Mouse (Mus musculus) G1E (cell line): Measurements from ENCODE around the gene Aldh1a1. TPM values are rescaled to one million over a fixed set of nuclear protein-coding genes. Genes with fewer than 3 reads are reported as not detected.
A peak's percentile ranks its signal among the peaks of the same experiment; 100 is the strongest.

Experiments
- ATAC-seq: 2 replicates; pipeline ENCODE4 v1.8.0; 2016; ENCODE audit warnings: mild to moderate bottlenecking; ENCODE audit not compliant: insufficient number of reproducible peaks, poor library complexity, low FRiP score, severe bottlenecking; ENCODE audit errors: extremely low read depth
- DNase-seq: peaks from one replicate; pipeline ENCODE4 v3.0.0; 2012; ENCODE audit warnings: low spot score
- H3K27me3 ChIP-seq: 2 replicates; pipeline ENCODE4 v1.6.1; 2012; ENCODE audit warnings: mild to moderate bottlenecking, low read length, inconsistent platforms; ENCODE audit not compliant: insufficient read depth
- H3K36me3 ChIP-seq: replicated peaks from 2 replicates; pipeline ENCODE3; 2012; ENCODE audit warnings: mild to moderate bottlenecking, inconsistent platforms
- H3K4me1 ChIP-seq: 2 replicates; pipeline ENCODE4 v1.6.1; 2012; ENCODE audit warnings: low read depth, low read length, inconsistent platforms, mixed read lengths; ENCODE audit not compliant: insufficient read depth
- H3K4me3 ChIP-seq: 2 replicates; pipeline ENCODE4 v1.5.1; 2012; ENCODE audit warnings: low read depth, mild to moderate bottlenecking, inconsistent platforms, low read length, moderate library complexity, mixed read lengths
- H3K9me3 ChIP-seq: replicated peaks from 2 replicates; pipeline ENCODE4 v1.6.1; 2012; ENCODE audit warnings: inconsistent platforms
- CTCF ChIP-seq: IDR thresholded peaks from 2 replicates; pipeline ENCODE4 v1.5.1; 2012; ENCODE audit warnings: low read depth, low read length, inconsistent platforms, mixed read lengths
- GATA1 ChIP-seq: IDR thresholded peaks from 2 replicates; pipeline ENCODE4 v1.6.1; 2012; ENCODE audit warnings: borderline replicate concordance, low read length, inconsistent platforms, mixed read lengths
- GATA2 ChIP-seq: IDR thresholded peaks from 2 replicates; pipeline ENCODE4 v1.6.1; 2012; ENCODE audit warnings: low read depth, low read length, inconsistent platforms, borderline replicate concordance
- POLR2AphosphoS5 ChIP-seq: IDR thresholded peaks from 2 replicates; pipeline ENCODE4 v1.6.1; 2012; ENCODE audit warnings: low read depth, low read length, inconsistent platforms; ENCODE audit not compliant: insufficient replicate concordance
- TAL1 ChIP-seq: conservative IDR thresholded peaks from 2 replicates; pipeline ENCODE4 v1.6.1; 2012; ENCODE audit warnings: low read depth, low read length, inconsistent platforms, mixed read lengths
- polyA plus RNA-seq: library from polyadenylated mRNA; stranded (reverse); fragments of >175 nt; gene quantifications from 2 replicates; pipeline ENCODE4 v1.2.3, GENCODE M21; 2012
- total RNA-seq, 2 experiments: library from RNA; stranded (forward) in 1 of 2; stranded (reverse) in 1 of 2; fragments of 200-1000 nt in 1 of 2; fragments of >200 nt in 1 of 2; fragmentation: Nextera tagmentation in 1 of 2; gene quantifications; 2 replicates each; pipeline ENCODE4 v1.2.3; 2014 to 2017

Gene Aldh1a1
- total and polyA plus RNA-seq, 3 experiments: 0.11 TPM; not detected in 2

DNA sequence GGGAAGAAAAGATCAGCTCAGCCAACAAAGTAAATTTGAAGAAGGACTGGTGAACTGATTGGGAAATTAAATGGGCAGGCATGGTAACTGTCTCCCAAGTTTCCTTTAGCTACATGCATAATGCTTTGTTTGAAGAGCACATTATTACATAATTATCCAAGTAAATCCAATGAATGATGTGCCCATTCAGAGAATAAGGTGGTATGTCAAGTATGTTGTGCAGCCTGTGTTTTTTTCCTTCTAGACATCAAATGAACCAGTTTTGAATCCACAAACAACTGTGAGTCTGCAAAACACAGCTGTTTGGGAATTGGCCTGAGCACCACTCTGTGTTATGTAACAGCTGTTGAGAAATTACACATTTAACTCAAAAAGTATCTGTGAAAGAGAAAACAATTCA is 107.4 kb downstream of the Aldh1a1 start:
- TF ChIP-seq POLR2AphosphoS5: no peak
- TF ChIP-seq GATA1: no peak
- no peak for TF ChIP-seq GATA2
- no peak for TF ChIP-seq CTCF
- TF ChIP-seq TAL1: no peak
- no peaks in the 10 kb centered on the region for H3K4me1 ChIP-seq
- DNase-seq (no peak), ATAC-seq (no peak)
- H3K9me3 ChIP-seq: no peaks in the 10 kb centered on the region
- H3K4me3 ChIP-seq: no peak overlapping the region
- H3K36me3 ChIP-seq: no peaks in the 10 kb centered on the region
- no peaks in the 10 kb centered on the region for H3K27me3 ChIP-seq

DNA sequence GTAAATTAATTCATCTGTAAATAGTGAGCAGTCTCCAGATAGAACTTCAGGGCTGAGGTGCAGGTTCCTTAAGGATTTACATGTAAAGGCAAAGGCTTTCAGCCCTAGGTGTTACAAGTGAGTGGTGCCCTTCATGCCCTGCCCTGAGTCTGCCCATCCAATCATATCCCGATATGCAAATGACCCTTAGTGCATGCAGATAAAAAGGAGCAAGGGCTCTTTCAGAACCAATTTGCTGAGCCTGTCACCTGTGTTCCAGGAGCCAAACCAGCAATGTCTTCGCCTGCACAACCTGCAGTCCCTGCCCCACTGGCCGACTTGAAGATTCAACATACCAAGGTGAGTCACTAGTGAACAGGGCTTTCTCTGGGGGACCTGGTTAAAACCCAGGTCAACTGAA is 109.2 kb downstream of the Aldh1a1 start:
- TF ChIP-seq POLR2AphosphoS5 (no peak), TAL1 (no peak), GATA1 (no peak), GATA2 (no peak), CTCF (no peak)
- Histone ChIP-seq H3K27me3 (no peaks in the 10 kb centered on the region), H3K9me3 (no peaks in the 10 kb centered on the region), H3K4me3 (no peak overlapping the region), H3K36me3 (no peaks in the 10 kb centered on the region), H3K4me1 (no peaks in the 10 kb centered on the region)
- peak; percentile 76; the same call in 1 of the 2 replicates for ATAC-seq
- no peak for DNase-seq

DNA sequence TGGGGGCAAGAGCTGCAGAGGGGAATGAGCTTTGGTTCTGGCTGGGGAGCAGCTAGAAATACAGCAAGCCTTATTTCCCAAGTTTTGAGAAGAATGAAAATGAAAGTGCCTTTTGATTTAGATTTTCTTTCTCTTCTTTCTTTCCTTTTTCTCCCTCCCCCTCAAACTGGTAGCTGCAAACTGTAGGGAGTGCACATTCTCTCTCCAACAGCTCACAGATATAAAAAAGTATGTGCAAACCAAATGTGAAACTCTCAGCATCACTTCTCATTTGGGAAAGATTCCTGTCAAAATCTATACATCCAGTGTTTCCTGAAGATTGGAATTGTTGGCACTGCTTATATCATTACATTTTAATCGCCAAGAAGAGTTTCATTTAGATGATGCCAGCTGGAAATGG is 110.7 kb downstream of the Aldh1a1 start:
- Histone ChIP-seq H3K27me3 (no peaks in the 10 kb centered on the region), H3K4me1 (no peaks in the 10 kb centered on the region), H3K36me3 (no peaks in the 10 kb centered on the region), H3K4me3 (no peak overlapping the region), H3K9me3 (no peaks in the 10 kb centered on the region)
- DNase-seq (no peak), ATAC-seq (no peak)
- TF ChIP-seq POLR2AphosphoS5 (no peak), GATA1 (no peak), TAL1 (no peak), CTCF (no peak), GATA2 (no peak)

DNA sequence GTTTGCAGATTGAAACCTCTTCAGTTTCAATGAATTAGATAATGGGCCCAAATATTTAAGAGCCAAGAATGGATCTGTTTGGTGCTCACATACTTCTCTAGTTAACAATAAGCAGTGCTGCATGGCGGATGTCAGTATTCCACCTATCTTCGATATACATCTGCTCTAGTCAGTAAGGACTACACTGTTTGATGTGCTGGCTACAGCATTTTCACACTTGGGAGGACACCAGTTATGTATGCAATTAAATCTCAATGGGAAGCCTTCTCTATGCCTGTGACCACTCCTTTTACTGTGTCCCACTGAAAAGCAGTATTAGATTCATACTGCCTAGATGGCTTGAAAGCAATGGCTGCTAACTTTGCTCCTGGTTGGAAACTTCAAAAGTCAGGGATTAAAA is 111.4 kb downstream of the Aldh1a1 start:
- no peak overlapping the region for H3K4me3 ChIP-seq
- no peaks in the 10 kb centered on the region for H3K36me3 ChIP-seq
- H3K4me1 ChIP-seq: no peaks in the 10 kb centered on the region
- ATAC-seq (no peak), DNase-seq (no peak)
- H3K27me3 ChIP-seq: no peaks in the 10 kb centered on the region
- no peaks in the 10 kb centered on the region for H3K9me3 ChIP-seq
- TF ChIP-seq GATA1 (no peak), GATA2 (no peak), TAL1 (no peak), CTCF (no peak), POLR2AphosphoS5 (no peak)

DNA sequence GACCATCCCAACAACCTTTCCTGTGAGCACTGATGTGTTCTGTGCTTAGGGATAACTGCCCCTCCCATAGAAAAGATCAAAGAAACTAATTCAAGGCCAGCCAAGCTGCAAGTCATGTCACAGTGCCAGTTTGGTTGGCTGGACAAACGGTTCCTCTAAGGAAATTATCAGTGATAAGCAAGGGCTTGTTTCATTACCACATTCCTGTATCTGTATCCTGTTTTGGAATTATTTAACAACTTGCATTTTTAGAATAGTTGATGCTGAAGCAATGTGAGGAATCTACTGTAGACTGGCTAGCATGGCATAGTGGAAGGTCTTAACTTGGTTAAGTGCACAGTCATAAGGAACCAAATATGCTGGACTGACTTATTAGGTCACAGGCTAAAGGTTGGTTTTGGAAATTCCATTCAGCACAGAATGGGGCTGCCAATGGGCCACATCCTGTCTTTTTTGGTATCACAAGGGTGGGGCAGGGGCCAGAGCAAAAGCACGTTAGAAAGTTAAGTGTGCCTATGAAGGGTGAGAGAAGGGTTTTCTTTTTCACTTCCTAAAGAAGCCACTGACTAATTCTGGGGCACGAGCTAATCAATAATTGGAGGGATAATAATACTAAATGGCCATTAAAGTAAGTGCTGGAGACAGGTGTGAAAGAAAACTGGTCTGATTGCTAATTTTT is 121.9 kb downstream of the Aldh1a1 start:
- Histone ChIP-seq H3K4me1 (no peaks in the 10 kb centered on the region), H3K36me3 (no peaks in the 10 kb centered on the region), H3K27me3 (no peaks in the 10 kb centered on the region), H3K4me3 (no peak overlapping the region), H3K9me3 (no peaks in the 10 kb centered on the region)
- DNase-seq (no peak), ATAC-seq (no peak)
- TF ChIP-seq POLR2AphosphoS5 (no peak), CTCF (no peak), GATA1 (no peak)

DNA sequence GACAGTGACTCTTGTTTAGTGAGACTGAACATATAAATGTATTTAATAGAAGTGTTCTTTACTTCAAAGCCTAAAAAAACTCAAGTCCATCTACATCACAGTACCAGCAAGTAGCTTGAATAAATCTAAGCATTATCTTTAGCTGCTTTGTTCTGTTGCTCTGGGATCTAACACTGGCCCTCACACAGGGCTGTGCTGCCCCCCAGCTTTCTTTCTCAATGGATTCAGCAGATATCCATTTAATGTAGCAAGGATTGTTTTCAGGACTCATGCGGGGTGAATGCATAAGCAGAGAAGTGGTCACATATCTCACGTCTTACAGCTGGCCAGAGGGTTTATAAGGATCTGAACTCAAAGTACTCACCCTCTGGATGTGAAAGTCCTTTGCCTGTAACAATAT is 129.9 kb downstream of the Aldh1a1 start:
- no peaks in the 10 kb centered on the region for H3K4me1 ChIP-seq
- no peaks in the 10 kb centered on the region for H3K36me3 ChIP-seq
- ATAC-seq (no peak), DNase-seq (no peak)
- no peak overlapping the region for H3K4me3 ChIP-seq
- H3K27me3 ChIP-seq: no peaks in the 10 kb centered on the region
- TF ChIP-seq GATA2 (no peak), TAL1 (no peak), POLR2AphosphoS5 (no peak), CTCF (no peak), GATA1 (no peak)
- no peaks in the 10 kb centered on the region for H3K9me3 ChIP-seq

DNA sequence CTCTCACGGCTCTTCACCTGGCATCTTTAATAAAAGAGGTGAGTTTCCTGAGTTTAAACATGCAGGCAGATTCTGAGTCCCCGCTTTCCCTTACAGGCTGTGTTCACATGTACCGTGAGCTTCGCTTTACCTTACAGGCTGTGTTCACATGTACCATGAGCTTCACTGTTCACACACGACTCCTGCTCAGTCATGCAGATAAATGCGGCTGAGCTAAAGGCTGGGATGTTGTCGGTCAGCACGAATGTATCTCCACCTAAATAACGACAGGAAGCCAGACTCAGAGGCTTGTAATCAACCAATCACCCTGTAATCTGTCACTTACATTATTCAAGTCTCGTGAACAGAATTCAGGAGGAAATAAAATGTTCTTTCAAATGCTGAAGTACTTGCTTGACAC is 130.9 kb downstream of the Aldh1a1 start:
- ATAC-seq (no peak), DNase-seq (no peak)
- Histone ChIP-seq H3K36me3 (no peaks in the 10 kb centered on the region), H3K4me1 (no peaks in the 10 kb centered on the region), H3K27me3 (no peaks in the 10 kb centered on the region), H3K9me3 (no peaks in the 10 kb centered on the region), H3K4me3 (no peak overlapping the region)
- TF ChIP-seq GATA2 (no peak), GATA1 (no peak), CTCF (no peak), POLR2AphosphoS5 (no peak), TAL1 (no peak)
